Mouse (Mus musculus) G1E (cell line): ENCODE measurements around the gene Ppard. TPM values are rescaled to one million over a fixed set of nuclear protein-coding genes. Genes with fewer than 3 reads are reported as not detected.

Experiments used
- ATAC-seq: 2 replicates; pipeline ENCODE4 v1.8.0; 2016; ENCODE audit warnings: mild to moderate bottlenecking; ENCODE audit not compliant: insufficient number of reproducible peaks, poor library complexity, low FRiP score, severe bottlenecking; ENCODE audit errors: extremely low read depth
- DNase-seq: peaks from one replicate; pipeline ENCODE4 v3.0.0; 2012; ENCODE audit warnings: low spot score
- H3K27me3 ChIP-seq: 2 replicates; pipeline ENCODE4 v1.6.1; 2012; ENCODE audit warnings: mild to moderate bottlenecking, low read length, inconsistent platforms; ENCODE audit not compliant: insufficient read depth
- H3K36me3 ChIP-seq: replicated peaks from 2 replicates; pipeline ENCODE3; 2012; ENCODE audit warnings: mild to moderate bottlenecking, inconsistent platforms
- H3K4me1 ChIP-seq: 2 replicates; pipeline ENCODE4 v1.6.1; 2012; ENCODE audit warnings: low read depth, low read length, inconsistent platforms, mixed read lengths; ENCODE audit not compliant: insufficient read depth
- H3K4me3 ChIP-seq: 2 replicates; pipeline ENCODE4 v1.5.1; 2012; ENCODE audit warnings: low read depth, mild to moderate bottlenecking, inconsistent platforms, low read length, moderate library complexity, mixed read lengths
- H3K9me3 ChIP-seq: replicated peaks from 2 replicates; pipeline ENCODE4 v1.6.1; 2012; ENCODE audit warnings: inconsistent platforms
- CTCF ChIP-seq: IDR thresholded peaks from 2 replicates; pipeline ENCODE4 v1.5.1; 2012; ENCODE audit warnings: low read depth, low read length, inconsistent platforms, mixed read lengths
- GATA1 ChIP-seq: IDR thresholded peaks from 2 replicates; pipeline ENCODE4 v1.6.1; 2012; ENCODE audit warnings: borderline replicate concordance, low read length, inconsistent platforms, mixed read lengths
- GATA2 ChIP-seq: IDR thresholded peaks from 2 replicates; pipeline ENCODE4 v1.6.1; 2012; ENCODE audit warnings: low read depth, low read length, inconsistent platforms, borderline replicate concordance
- POLR2AphosphoS5 ChIP-seq: IDR thresholded peaks from 2 replicates; pipeline ENCODE4 v1.6.1; 2012; ENCODE audit warnings: low read depth, low read length, inconsistent platforms; ENCODE audit not compliant: insufficient replicate concordance
- TAL1 ChIP-seq: conservative IDR thresholded peaks from 2 replicates; pipeline ENCODE4 v1.6.1; 2012; ENCODE audit warnings: low read depth, low read length, inconsistent platforms, mixed read lengths
- polyA plus RNA-seq: library from polyadenylated mRNA; stranded (reverse); fragments of >175 nt; gene quantifications from 2 replicates; pipeline ENCODE4 v1.2.3, GENCODE M21; 2012
- total RNA-seq, 2 experiments: library from RNA; stranded (forward) in 1 of 2; stranded (reverse) in 1 of 2; fragments of 200-1000 nt in 1 of 2; fragments of >200 nt in 1 of 2; fragmentation: Nextera tagmentation in 1 of 2; gene quantifications; 2 replicates each; pipeline ENCODE4 v1.2.3; 2014 to 2017

The Ppard gene
- total and polyA plus RNA-seq, 3 experiments, result 3.0 to 19.1 (median 17.8) TPM

DNA sequence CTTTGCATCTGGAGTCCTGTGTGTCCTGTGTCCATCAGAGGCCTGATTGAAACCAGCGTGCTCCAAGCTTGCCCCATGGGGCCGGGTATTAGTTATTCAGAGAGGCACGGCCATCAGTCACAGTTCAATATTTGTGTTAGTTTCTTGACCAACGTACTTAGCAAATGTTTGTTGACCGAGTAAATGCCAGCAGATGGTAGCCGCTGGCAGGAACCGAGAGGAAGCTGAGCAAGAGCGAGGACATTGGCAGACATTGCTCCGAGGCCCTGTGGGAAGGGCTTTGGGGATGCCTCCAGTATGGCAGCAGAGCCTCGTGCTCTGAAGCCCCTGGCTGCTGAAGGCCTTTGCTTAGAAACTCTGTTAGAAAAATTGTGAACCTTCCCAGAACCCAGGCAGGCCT lies 45.2 kb downstream of the Ppard start:
- ATAC-seq (no peak), DNase-seq (no peak)
- TF ChIP-seq POLR2AphosphoS5 (no peak), GATA2 (no peak), GATA1 (no peak), CTCF (no peak), TAL1 (no peak)
- Histone ChIP-seq H3K27me3 (peaks cover 5% of the 10 kb centered on the region; the same call in 1 of the 2 replicates), H3K4me1 (peaks cover 65% of the 10 kb centered on the region), H3K9me3 (no peaks in the 10 kb centered on the region), H3K4me3 (no peak overlapping the region), H3K36me3 (peaks cover 35% of the 10 kb centered on the region)

DNA sequence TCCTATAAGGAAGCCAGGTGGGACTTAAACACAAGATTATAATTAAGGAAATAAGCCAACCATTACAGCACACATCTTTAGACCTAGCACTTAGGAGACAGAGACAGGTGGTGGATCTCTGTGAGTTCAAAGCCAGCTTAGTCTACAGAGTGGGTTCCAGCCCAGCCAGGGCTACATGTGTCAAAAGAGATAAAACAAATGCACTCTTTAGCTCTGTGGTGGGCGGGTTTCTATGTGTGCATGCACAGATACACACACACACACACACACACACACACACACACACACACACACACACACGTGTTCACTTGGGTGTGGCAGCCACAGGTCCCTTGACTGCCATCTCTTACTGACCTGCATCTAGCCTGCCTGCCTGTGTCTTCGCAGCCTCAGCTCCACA lies 45.7 kb downstream of the Ppard start:
- TF ChIP-seq CTCF (no peak), TAL1 (0 out of 2 replicates have a peak, but pooled peaks have one; percentile 35), POLR2AphosphoS5 (no peak), GATA1 (no peak), GATA2 (no peak)
- H3K9me3 ChIP-seq, result no peaks in the 10 kb centered on the region

DNA sequence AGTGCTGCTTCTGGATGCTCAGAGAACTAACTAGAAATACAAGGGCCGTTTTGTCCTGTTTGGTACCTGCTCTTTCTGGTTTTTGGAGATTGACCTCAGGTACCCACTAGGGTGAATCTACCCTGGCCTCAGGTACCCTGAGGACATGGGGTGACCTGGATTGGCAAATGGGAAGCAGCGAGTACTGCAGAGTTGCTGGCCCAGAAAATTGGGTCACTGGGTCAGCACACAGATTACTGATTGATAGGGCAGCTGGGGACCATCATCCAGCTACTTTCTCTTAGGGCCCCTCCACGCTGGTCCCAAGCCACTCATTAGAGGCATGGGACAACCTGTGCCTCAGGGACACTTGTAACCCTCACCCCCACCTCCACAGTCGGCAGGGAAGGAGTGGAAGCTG lies 46.7 kb downstream of the Ppard start:
- H3K4me3 ChIP-seq, result no peak overlapping the region
- peaks cover 37% of the 10 kb centered on the region for H3K36me3 ChIP-seq
- TF ChIP-seq GATA1 (no peak), CTCF (no peak)
- no peaks in the 10 kb centered on the region for H3K9me3 ChIP-seq
- DNase-seq (no peak), ATAC-seq (no peak)
- H3K27me3 ChIP-seq, result peaks cover 8% of the 10 kb centered on the region; the same call in 1 of the 2 replicates
- peaks cover 61% of the 10 kb centered on the region for H3K4me1 ChIP-seq

More for the DNA sequence above, 45.7 kb downstream of the Ppard start:
- H3K4me3 ChIP-seq, result no peak overlapping the region
- H3K4me1 ChIP-seq, result peaks cover 63% of the 10 kb centered on the region
- ATAC-seq (no peak), DNase-seq (no peak)
- H3K36me3 ChIP-seq, result peaks cover 37% of the 10 kb centered on the region
- H3K27me3 ChIP-seq, result peaks cover 7% of the 10 kb centered on the region; the same call in 1 of the 2 replicates

DNA sequence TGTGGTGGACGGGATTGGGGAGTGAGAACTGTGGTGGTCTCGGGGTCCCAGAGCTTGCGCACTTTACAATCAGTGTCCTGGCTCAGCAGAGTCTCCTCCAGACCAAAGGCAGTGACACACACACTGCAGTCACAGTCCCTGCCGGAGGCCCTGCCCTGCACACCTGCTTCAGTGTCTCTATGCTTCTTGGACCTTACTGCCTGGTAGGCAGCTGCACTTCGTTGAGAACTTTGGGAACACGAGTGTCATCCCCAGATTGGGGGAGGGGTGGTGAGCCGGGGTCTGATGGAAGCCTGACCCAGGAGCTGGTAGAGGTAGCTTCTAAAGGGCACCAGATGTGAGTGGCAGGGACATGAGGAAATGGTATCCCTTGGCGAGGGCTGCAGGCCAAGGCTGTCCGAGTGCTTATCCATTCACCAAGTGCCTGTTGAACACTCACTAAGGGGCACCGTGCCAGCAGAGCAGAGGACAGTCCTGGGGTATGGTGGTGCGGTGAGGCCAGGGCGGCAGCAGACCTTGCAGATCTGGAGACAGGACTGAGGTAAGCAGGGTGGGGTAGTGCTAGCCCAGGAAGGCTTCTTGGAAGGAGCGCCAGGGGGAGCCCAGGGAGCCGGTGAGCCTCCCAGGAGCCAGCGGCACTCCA lies 47.4 kb downstream of the Ppard start:
- DNase-seq, result no peak
- Histone ChIP-seq H3K4me3 (no peak overlapping the region), H3K36me3 (peaks cover 40% of the 10 kb centered on the region), H3K9me3 (no peaks in the 10 kb centered on the region), H3K4me1 (peaks cover 61% of the 10 kb centered on the region), H3K27me3 (peaks cover 10% of the 10 kb centered on the region; the same call in 1 of the 2 replicates)
- no peak for ATAC-seq
- no peak for TF ChIP-seq GATA2
- TF ChIP-seq GATA1, result no peak

DNA sequence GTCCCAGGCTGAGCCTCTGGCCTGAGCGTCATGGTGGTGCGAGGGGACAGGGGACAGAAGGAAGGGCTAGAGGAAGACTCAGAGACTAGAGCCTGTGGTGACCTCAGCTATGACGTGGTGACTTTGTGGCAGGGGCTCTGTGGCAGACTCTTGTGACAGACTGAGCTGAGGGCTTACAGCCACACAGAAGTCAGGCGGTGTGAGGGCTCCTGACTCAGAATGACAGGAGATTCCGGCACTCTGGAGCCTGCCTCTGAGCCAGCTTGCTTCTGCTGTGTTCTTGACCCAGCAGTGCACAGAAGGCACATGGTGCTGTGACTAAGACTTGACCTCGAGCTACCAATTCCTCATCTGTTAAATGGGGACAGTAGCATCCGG lies 47.9 kb downstream of the Ppard start:
- Histone ChIP-seq H3K36me3 (peaks cover 40% of the 10 kb centered on the region), H3K4me1 (peaks cover 61% of the 10 kb centered on the region), H3K4me3 (no peak overlapping the region), H3K9me3 (no peaks in the 10 kb centered on the region), H3K27me3 (peaks cover 10% of the 10 kb centered on the region; the same call in 1 of the 2 replicates)
- no peak for DNase-seq
- no peak for ATAC-seq
- TF ChIP-seq GATA1 (no peak), GATA2 (no peak), TAL1 (no peak), CTCF (no peak), POLR2AphosphoS5 (no peak)

DNA sequence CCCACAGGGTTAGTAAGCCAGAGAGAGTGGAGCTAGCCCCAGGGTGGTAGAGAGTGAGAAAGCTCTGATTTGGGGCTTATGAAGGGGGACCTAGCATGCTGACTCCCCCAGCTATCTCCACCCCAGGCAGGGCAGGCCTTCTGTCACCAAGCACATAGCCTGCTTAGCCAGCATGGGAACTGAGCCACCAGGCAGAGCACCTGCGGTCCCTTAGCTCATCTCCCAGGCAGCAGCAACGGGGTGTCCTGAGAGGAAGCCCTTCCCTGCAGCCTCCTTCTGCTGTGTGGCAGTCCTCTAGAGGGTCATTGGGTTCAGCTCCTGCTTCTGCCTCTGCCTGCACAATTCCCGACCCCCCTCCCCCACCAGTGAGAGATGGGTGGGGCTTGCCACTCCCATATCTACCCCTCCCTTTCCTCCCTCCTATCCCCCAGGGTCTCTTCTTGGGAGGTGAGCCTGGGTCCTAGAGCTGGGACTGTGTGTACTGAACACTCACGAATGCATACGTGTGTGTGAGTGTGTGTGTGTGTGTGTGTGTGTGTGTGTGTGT lies 48.4 kb downstream of the Ppard start:
- Histone ChIP-seq H3K4me3 (no peak overlapping the region), H3K36me3 (peaks cover 40% of the 10 kb centered on the region), H3K27me3 (peaks cover 12% of the 10 kb centered on the region; the same call in 1 of the 2 replicates), H3K4me1 (peaks cover 59% of the 10 kb centered on the region), H3K9me3 (no peaks in the 10 kb centered on the region)
- no peak for TF ChIP-seq TAL1
- no peak for TF ChIP-seq CTCF
- no peak for TF ChIP-seq GATA1
- no peak for TF ChIP-seq GATA2
- TF ChIP-seq POLR2AphosphoS5, result no peak
- ATAC-seq (no peak), DNase-seq (no peak)
